Mouse (Mus musculus) megakaryocyte-erythroid progenitor cell, adult 5-6 weeks (primary cell): ENCODE measurements at regions not wholly inside any gene's neighbourhood (a gene's known extent, or its start where the extent isn't known, plus 50 kb on each side); places are given as distances from the start of the nearest gene placed in this dataset.

Source experiments
- ATAC-seq: replicated peaks from 2 replicates; pipeline ENCODE4 v1.8.0; 2016; ENCODE audit warnings: mild to moderate bottlenecking, inconsistent platforms; ENCODE audit not compliant: severe bottlenecking, poor library complexity, low FRiP score, low TSS enrichment

DNA sequence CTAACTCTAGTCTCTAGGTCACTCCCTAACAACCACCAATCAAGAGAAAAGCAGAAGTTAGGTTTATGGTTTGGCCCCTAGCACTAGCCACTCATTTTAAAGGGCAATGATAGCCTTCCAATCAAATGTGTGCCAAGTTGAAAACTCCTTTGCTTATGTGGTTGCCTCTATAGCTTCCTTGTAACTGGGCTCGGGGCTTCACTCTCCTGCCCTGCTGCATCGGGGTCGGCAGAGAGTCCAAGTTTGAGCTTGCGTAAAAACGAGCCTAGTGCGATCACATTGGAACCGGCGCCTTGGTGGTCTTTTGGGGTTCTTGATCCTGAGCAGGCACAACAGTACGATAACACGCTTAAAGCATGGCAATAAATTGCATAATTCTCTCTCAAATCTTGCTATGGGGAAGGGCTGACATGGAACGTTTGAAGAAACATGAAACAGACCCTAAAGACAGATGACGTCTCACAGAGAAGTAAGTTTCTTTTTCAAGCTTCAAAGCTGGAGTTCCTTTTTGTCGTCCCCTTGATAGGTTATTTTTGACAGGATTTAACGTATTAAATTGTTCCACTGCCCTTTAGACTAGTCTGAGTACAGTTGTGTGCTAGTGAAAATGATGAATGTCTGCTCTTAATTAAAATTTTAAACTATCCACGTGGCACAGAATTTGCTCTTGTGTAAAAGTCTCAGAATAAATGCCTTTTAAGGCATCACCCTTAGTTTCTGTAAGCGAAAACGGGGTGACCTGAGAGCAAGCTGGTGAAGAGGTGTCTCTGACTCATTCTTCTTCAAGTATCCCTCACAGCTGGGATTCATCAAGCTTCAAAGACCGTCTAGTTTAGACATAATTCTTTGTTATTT is 52.0 kb downstream of the 4930426L09Rik start:
- 0 out of 2 replicates have a peak, but pooled peaks have one; percentile 10 for ATAC-seq

DNA sequence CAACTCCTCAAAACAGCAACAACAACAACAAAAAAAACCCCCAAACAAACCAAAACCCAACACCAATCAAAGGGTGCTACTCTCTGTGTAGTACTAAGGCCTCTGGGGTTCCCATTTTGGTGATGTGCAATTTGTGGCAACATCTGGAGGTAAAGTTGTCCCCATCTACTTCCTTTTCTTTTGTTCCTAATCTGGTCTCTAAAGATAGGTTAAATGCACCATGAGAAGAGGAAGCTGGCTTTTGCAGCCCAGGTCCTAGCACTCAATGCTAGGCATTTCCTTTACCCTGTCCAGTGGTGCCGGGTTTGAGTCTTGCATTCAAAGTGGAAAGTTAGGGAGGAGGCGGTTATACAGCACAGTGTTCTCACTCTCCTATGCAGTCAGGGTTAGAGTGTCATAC is 57.4 kb downstream of the 4930426L09Rik start:
- no peak for ATAC-seq

DNA sequence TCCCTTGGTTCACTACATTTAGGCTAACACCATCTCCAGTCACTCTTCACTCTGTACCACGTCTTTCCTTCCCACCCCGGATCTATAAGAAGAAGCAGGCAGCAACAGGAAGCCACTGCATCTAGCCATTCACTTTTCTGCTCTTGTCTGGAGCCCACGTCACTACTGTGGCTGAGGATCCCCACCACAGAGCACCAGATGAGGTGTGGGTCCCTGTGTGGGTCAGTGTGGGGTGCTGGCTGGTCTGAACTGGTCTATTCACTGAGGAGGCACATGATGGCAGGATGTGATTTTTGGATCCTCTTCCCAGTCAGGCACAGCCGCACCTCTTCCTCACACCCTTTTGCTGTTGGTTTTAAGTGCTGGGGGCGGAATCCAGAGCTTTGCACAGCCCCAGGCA is 59.7 kb downstream of the 4930426L09Rik start:
- ATAC-seq, result no peak

DNA sequence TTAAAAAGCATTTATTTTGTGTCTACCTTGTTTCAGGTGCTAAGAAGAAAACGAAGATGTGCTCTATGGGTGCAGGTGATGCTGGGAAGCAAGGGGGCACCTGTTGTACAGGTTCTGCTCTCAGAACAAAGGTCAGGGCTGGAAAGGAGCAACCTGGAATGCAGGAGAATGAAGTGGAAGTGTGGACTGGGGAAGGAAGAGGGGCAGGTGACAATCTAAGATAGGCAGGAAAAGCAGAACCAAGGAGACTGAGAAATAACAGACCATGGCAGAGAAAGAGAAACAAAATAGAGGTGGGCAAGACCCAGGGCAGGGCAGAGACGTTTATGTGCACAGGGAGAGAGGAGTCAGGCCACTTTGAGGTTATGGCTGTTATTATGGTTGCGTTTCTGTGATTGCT is 60.6 kb downstream of the 4930426L09Rik start:
- no peak for ATAC-seq

DNA sequence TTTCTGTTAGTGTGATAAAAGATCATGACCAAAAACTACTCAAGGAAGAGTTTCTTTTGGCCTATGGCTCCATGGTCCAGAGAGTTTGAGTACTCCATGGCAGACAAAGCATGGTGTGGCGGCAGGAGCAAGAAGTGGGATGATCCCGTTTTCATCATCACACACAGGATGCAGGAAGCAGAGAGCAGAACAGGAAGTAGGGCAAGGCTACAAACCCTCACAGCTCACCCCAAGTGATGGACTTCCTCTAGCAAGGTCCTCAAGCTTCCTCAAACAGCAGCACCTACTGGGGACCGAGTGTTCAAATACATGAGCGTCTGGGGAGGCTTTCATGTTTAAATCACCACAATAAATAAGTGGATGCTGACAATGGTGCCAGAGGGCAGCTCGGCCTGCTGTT is 61.1 kb downstream of the 4930426L09Rik start:
- ATAC-seq, result no peak

DNA sequence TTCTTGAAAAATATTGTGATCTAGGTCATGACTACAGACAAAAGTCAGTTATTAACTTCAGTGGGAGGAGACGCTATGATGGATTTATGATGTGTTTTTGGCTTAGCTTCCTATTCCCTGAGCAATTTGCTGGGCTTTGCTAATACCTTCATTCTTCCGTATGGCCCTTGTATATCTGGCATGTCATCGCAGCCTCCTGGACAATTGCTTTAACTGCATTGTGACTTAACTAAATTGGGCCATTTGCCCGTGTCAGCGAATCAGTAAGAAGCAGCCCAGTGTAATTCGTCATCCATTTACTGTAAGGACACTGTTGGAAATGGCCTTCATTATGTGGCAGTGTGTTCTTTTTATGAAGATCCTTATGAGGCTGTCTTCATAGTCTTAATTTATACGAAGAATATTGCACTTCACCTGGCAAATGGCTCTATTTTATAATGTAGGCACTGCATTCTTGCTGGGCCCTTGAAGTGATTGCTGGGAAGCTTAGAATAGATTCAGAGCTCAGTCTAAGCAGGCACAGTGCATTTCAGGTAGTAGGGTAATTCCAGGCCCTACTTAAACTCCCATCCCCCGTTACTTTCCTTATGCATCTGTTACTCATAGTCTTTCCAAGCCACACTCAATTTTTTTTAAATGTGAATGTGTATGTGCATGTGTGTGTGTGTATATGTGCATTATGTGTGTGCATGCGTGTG is 62.2 kb downstream of the 4930426L09Rik start:
- no peak for ATAC-seq

DNA sequence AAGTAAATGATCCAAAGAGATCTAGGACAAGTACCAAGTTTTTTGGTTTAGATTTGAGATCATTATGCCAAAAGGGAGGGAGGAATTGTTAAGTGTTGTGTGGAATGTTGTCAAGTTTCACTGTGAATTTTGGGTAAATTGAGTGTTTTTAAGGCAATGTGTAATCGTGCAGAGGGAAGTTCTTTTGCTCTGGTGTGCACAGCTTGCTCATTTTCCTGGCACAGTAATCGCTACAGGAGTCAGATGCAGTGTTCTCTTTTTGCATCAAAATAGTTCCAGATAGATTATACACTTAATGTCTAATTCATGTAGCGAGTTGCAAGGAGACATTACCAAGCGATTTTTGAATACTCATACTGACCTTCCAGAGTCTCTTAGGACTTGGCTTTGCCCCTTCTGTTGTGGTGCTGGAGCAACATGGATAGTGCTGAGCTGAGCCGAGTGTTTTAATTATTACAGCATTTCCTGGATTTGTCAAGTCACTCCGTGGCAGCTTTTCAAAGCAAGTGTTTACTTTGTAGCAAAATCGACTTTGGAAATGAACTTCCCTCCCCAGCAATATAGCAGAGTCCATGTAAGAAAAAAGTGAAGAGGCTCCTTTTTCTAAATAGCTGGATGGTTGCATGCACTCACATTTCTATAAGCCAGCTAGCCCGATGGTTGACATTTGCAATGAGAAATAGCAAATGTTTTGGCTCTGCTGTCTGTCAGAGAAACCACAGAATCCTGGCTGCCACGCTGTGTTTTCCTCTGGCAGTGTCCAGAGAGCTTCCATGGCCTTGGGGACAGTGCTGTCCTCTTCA is 66.6 kb downstream of the 4930426L09Rik start:
- ATAC-seq, result no peak

DNA sequence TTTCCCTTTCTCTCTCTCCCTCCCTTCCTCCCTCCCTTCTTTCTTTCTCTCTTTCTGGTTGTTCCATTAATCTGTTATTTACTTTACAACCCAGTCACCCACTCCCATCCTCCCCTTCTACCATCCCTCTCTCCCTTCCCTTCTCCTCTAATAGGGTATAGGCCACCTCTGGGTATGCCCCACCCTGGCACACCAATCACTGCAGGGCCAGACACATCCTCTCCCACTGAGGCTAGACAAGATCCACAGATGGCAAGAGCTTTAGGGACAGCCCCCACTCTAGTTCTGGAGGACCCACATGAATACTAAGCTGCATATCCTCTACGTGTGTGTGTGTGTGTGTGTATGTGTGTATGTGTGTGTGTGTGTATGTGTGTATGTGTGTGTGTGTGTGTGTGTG is 67.4 kb downstream of the 4930426L09Rik start:
- ATAC-seq, result no peak

DNA sequence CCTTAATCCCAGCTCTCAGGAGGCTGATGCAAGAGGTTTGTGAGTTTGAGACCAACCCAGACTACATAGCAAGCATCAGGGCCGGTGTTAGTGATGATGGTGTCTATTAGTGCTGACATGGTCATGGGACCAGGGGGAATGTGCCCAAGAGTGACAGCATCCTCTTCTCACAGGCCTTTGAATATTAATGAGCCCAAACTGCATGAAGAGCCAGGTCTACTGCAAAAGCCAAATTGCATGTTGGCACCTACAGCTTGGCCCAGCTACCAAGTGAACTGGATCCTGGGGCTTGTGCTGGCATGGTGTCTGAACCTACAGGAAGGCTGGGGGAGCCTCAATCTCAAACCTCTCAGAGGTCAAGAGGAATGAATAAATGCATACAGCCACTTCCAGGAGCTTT is 70.0 kb downstream of the 4930426L09Rik start:
- ATAC-seq, result no peak

DNA sequence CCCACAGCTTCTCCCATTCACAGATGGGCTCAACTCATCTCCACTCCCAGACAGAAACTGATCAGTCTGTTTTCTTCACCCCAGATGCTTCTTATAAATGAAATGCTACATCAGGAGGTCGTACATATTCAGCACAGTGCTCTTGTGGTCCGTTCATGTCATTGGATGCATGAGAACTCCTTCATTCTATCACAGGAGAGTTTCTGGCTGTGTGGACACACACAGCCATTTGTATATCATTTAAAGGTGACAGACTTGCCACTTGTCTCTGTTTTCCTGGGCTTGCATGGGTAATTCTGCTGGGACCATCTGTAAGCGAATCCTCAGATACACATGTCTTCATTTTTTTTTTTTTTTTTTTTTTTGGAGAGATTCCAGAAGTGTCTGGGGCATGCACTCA is 85.7 kb downstream of the 4930426L09Rik start:
- no peak for ATAC-seq

DNA sequence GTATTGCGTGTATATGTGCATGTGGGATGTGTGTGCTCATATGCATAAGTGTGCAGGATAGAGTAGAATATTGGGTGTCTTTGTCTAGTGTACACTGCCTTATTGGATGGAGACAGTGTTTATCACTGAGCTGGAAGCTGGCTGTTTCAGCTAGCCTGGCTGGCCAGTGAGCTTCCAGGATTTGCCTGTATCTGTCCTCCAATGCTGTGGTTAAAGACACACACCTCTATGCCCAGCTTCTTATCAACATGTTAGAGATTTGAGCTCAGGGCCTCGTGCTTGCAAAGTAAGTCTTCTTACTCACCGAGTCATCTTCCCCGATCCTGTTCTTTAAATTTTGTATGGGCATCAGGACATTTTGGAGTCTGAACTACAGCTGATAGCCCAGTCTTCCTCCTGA is 87.0 kb downstream of the 4930426L09Rik start:
- peak; percentile 59 for ATAC-seq

DNA sequence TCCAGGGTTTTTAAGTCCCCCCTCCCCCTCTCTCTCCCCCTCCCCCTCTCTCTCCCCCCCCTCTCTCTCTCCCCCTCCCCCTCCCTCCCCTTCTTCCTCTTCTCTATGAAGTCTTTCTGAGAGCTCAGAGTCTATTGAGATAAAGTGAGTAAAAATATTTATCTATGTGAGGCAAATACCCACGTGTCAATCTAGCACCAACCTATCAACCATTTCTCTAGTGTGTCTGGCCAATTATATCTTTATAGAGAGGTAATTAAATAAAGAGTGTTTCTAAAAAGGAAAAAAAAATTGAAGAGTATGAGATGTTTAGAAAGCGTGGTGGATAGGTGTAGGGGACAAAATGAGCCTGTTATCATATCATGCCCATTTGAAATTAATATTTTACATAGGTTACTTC is 88.0 kb downstream of the 4930426L09Rik start:
- ATAC-seq, result no peak

DNA sequence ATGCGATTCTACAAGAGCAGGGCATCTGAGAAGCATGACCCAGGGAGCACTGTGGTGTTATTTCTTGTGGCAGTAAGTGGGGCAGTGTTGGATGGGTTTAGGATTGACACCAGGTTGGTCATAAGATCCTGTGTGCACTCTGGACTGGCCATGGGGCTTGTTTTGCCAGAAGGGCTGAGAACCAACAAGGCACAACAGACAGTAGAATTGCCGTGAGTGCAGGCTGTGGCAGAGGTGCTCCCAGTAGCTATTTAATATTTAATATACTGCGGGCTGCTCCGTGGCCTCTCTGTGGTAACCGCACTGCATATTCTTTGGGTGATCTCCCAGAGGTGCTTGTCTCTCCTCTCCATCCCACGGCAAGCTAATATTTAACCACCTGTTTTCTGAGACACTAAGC is 88.5 kb downstream of the 4930426L09Rik start:
- ATAC-seq, result no peak

DNA sequence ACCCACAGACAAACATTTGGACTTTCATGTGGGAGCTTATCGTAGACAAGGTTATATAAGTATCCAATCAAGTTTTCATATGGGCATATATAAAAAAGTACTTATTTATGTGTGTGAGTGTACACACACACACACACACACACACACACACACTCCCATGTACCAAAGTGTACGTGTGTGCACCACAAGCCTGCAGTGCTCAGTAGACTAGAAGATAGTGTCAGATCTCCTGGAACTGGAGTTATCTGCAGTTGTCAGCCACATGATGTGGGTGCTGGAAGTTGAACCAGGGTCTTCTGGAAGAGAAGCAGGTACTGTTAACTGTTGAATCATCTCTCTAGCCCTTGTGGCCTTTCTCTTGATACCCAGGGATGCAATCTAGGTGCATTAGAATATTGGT is 99.7 kb upstream of the Armc3 start:
- no peak for ATAC-seq

DNA sequence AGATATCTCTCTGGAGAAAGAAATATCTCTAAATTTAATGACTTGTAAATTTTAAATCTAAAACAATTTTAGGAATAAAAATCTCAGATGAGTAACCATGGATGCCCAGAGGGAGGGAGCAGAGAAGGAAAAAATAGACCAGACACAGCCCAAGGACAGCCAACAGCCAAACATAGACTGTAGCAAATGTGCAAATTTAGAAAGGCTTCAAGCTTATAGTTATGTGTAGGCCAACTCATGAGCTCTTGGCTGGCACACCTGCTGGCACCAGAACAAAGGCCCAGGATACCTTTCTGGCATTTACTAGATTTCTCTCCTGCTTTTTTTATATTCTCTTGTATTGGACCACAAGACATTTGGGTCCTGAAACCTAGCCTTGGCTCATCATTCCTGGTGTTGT is 90.3 kb upstream of the Armc3 start:
- no peak for ATAC-seq

DNA sequence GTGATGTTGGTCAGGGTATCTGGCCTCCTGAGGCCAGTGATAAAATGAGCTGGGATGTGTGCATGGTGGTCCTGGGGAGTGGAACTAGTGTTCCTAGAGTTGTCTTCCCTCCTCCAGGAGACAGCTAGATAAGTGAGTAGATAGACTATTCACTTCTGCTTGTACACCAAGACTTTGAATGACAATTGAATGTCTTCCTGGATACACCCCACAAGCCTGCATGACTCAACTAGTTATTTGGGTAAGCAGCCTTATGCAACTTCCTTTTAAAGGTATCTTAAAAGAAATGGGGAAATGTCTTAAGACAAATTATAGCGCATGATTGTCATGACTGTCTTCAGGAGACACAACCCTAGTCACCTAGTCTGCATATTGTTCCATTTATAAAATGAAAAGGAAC is 79.2 kb upstream of the Armc3 start:
- ATAC-seq, result no peak

DNA sequence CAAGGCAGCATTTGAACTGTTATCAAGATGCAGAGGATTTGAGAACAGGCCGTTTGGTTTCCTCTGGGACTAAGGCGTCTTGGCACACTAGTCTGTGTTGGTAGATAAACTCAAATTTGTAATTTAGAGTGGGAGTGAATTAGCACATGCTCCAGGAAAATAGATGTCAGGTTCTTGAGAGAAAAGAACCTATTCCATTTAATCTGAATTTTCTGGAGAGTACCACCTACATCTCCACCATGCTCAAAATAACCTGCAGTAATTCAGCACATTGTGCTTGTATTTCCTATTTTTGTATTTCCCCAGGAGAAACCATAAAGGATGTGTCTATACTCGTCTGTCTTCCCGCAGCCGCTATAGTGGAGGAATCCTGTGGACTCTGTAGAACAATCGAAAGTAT is 66.2 kb upstream of the Armc3 start:
- ATAC-seq, result no peak

DNA sequence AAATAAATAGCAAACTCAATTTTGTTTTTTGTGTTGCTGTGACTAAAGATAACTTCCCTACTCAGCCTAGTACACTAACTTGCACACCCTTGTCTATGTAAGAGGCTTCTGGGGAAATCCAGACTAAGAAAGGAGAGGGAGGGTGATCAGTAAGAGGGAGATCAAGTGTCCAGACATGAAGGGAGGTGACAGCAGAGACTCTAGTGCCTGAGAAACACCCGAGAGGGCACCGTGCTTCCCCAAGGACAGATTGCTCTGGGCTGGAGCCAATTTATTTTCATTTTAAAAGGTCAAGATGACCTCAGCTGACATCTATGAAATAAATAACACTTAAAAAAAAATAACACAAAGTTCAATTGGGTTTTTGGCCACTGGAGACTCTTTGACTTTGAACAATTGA is 56.5 kb upstream of the Armc3 start:
- no peak for ATAC-seq

DNA sequence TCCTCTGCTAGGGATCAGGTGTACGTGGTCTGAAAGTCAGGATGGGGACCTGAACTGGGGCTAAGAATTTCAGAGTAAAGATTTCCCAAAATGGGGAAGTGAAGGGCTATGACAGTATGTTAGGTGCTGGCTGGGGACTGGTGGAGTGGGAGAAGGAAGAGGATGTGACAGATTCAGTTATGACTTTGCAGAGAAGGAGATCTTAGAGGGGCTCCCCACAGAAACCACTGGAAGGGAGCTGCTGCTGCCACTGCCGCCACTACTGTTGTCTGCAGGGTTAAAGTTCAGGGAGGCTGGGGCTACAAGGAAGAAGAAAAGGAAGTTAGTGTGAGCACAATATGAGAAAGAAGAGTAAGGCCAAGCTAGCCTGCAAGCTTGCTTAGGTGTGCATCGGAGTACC is 53.7 kb upstream of the Armc3 start:
- no peak for ATAC-seq

DNA sequence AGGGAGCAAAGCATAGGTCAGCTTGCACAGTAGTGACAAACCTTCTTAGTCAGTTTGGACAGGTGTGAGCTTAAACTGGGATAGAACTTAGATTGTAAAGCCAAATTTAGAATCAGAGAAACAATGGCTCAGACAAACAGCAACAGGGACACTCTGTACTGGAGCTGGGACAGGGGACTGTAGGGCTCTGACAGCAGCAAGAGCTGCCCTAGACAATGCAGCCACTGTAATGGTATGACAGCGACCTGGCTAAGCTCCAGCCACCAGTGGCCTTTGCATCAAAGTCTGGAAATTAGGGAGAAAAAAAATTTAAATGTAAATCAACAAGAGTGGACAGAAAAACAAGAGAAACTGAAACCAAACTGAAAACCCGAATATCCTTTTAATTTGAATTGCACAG is 53.2 kb upstream of the Armc3 start:
- no peak for ATAC-seq
